Mouse (Mus musculus): Measurements from ENCODE around the gene Supt16. TPM values are rescaled to one million over a fixed set of nuclear protein-coding genes. Genes with fewer than 3 reads are reported as not detected.

Supt16 gene
- polyA plus RNA-seq, 1 experiment = 12.2 TPM

- H3K27ac ChIP-seq (ENCODE audit: control insufficient read depth, insufficient read depth, low read depth, low read length) = no peak overlapping the region
- no peak overlapping the region for H3K4me3 ChIP-seq (ENCODE audit: control insufficient read depth, low read depth, low read length)
- H3K4me1 ChIP-seq (ENCODE audit: control insufficient read depth, insufficient read depth, low read length) = no peaks in the 10 kb centered on the region
- no peak for TF ChIP-seq CTCF (IDR thresholded peaks at IDR 0.05; ENCODE audit: control insufficient read depth, insufficient read depth, insufficient replicate concordance, low read depth, low read length)
- TF ChIP-seq POLR2A (IDR thresholded peaks at IDR 0.05; ENCODE audit: control insufficient read depth, low read depth, low read length) = no peak
- H3K27me3 ChIP-seq (ENCODE audit: control insufficient read depth, insufficient read depth, low read length) = no peaks in the 10 kb centered on the region
- no peaks in the 10 kb centered on the region for H3K36me3 ChIP-seq (ENCODE audit: control insufficient read depth, insufficient read depth, low read length)
These were observed 7.7 kb downstream of the Supt16 start for GRCm38 (mm10) chr14:52189519-52189918.

- H3K36me3 ChIP-seq (ENCODE audit: control insufficient read depth, insufficient read depth, low read length) = no peaks in the 10 kb centered on the region
- no peak for TF ChIP-seq CTCF (IDR thresholded peaks at IDR 0.05; ENCODE audit: control insufficient read depth, insufficient read depth, insufficient replicate concordance, low read depth, low read length)
- TF ChIP-seq POLR2A (IDR thresholded peaks at IDR 0.05; ENCODE audit: control insufficient read depth, low read depth, low read length) = no peak
These were observed 8.4 kb downstream of the Supt16 start for GRCm38 (mm10) chr14:52188788-52189187.

GRCm38 (mm10) chr14:52166571-52166970 is 30.6 kb downstream of the Supt16 start:
- H3K27ac ChIP-seq (ENCODE audit: control insufficient read depth, insufficient read depth, low read depth, low read length) = no peak overlapping the region
- no peaks in the 10 kb centered on the region for H3K27me3 ChIP-seq (ENCODE audit: control insufficient read depth, insufficient read depth, low read length)
- TF ChIP-seq CTCF (IDR thresholded peaks at IDR 0.05; ENCODE audit: control insufficient read depth, insufficient read depth, insufficient replicate concordance, low read depth, low read length) (no peak), POLR2A (IDR thresholded peaks at IDR 0.05; ENCODE audit: control insufficient read depth, low read depth, low read length) (no peak)
- H3K4me1 ChIP-seq (ENCODE audit: control insufficient read depth, insufficient read depth, low read length) = no peaks in the 10 kb centered on the region
- H3K36me3 ChIP-seq (ENCODE audit: control insufficient read depth, insufficient read depth, low read length) = peaks cover 2% of the 10 kb centered on the region; the same call in 1 of the 2 replicates
- H3K4me3 ChIP-seq (ENCODE audit: control insufficient read depth, low read depth, low read length) = no peak overlapping the region

More at GRCm38 (mm10) chr14:52188788-52189187, 8.4 kb downstream of the Supt16 start:
- Histone ChIP-seq H3K4me3 (ENCODE audit: control insufficient read depth, low read depth, low read length) (no peak overlapping the region), H3K4me1 (ENCODE audit: control insufficient read depth, insufficient read depth, low read length) (no peaks in the 10 kb centered on the region), H3K27me3 (ENCODE audit: control insufficient read depth, insufficient read depth, low read length) (no peaks in the 10 kb centered on the region), H3K27ac (ENCODE audit: control insufficient read depth, insufficient read depth, low read depth, low read length) (no peak overlapping the region)

- peaks cover 5% of the 10 kb centered on the region for H3K36me3 ChIP-seq (ENCODE audit: control insufficient read depth, insufficient read depth, low read length)
- H3K27ac ChIP-seq (ENCODE audit: control insufficient read depth, insufficient read depth, low read depth, low read length) = no peak overlapping the region
- no peaks in the 10 kb centered on the region for H3K4me1 ChIP-seq (ENCODE audit: control insufficient read depth, insufficient read depth, low read length)
- H3K4me3 ChIP-seq (ENCODE audit: control insufficient read depth, low read depth, low read length) = no peak overlapping the region
- no peak for TF ChIP-seq POLR2A (IDR thresholded peaks at IDR 0.05; ENCODE audit: control insufficient read depth, low read depth, low read length)
- H3K27me3 ChIP-seq (ENCODE audit: control insufficient read depth, insufficient read depth, low read length) = no peaks in the 10 kb centered on the region
These were observed 36.3 kb downstream of the Supt16 start for GRCm38 (mm10) chr14:52160911-52161310.

- Histone ChIP-seq H3K36me3 (ENCODE audit: control insufficient read depth, insufficient read depth, low read length) (peaks cover 1% of the 10 kb centered on the region; the same call in 1 of the 2 replicates), H3K4me3 (ENCODE audit: control insufficient read depth, low read depth, low read length) (no peak overlapping the region), H3K4me1 (ENCODE audit: control insufficient read depth, insufficient read depth, low read length) (no peaks in the 10 kb centered on the region), H3K27me3 (ENCODE audit: control insufficient read depth, insufficient read depth, low read length) (no peaks in the 10 kb centered on the region), H3K27ac (ENCODE audit: control insufficient read depth, insufficient read depth, low read depth, low read length) (no peak overlapping the region)
- TF ChIP-seq CTCF (IDR thresholded peaks at IDR 0.05; ENCODE audit: control insufficient read depth, insufficient read depth, insufficient replicate concordance, low read depth, low read length) (no peak), POLR2A (IDR thresholded peaks at IDR 0.05; ENCODE audit: control insufficient read depth, low read depth, low read length) (no peak)
These were observed 42.2 kb downstream of the Supt16 start for GRCm38 (mm10) chr14:52155008-52155407.

- TF ChIP-seq CTCF (IDR thresholded peaks at IDR 0.05; ENCODE audit: control insufficient read depth, insufficient read depth, insufficient replicate concordance, low read depth, low read length) (no peak), POLR2A (IDR thresholded peaks at IDR 0.05; ENCODE audit: control insufficient read depth, low read depth, low read length) (no peak)
- Histone ChIP-seq H3K27me3 (ENCODE audit: control insufficient read depth, insufficient read depth, low read length) (no peaks in the 10 kb centered on the region), H3K36me3 (ENCODE audit: control insufficient read depth, insufficient read depth, low read length) (no peaks in the 10 kb centered on the region), H3K27ac (ENCODE audit: control insufficient read depth, insufficient read depth, low read depth, low read length) (no peak overlapping the region), H3K4me3 (ENCODE audit: control insufficient read depth, low read depth, low read length) (no peak overlapping the region), H3K4me1 (ENCODE audit: control insufficient read depth, insufficient read depth, low read length) (no peaks in the 10 kb centered on the region)
These were observed 44.6 kb downstream of the Supt16 start for GRCm38 (mm10) chr14:52152613-52153012.

- H3K4me3 ChIP-seq (ENCODE audit: control insufficient read depth, low read depth, low read length) = no peak overlapping the region
- H3K36me3 ChIP-seq (ENCODE audit: control insufficient read depth, insufficient read depth, low read length) = no peaks in the 10 kb centered on the region
- H3K27me3 ChIP-seq (ENCODE audit: control insufficient read depth, insufficient read depth, low read length) = no peaks in the 10 kb centered on the region
- H3K27ac ChIP-seq (ENCODE audit: control insufficient read depth, insufficient read depth, low read depth, low read length) = no peak overlapping the region
- TF ChIP-seq CTCF (IDR thresholded peaks at IDR 0.05; ENCODE audit: control insufficient read depth, insufficient read depth, insufficient replicate concordance, low read depth, low read length) = no peak
- TF ChIP-seq POLR2A (IDR thresholded peaks at IDR 0.05; ENCODE audit: control insufficient read depth, low read depth, low read length) = no peak
- no peaks in the 10 kb centered on the region for H3K4me1 ChIP-seq (ENCODE audit: control insufficient read depth, insufficient read depth, low read length)
These were observed 45.0 kb downstream of the Supt16 start for GRCm38 (mm10) chr14:52152179-52152578.

- no peaks in the 10 kb centered on the region for H3K4me1 ChIP-seq (ENCODE audit: control insufficient read depth, insufficient read depth, low read length)
- H3K27me3 ChIP-seq (ENCODE audit: control insufficient read depth, insufficient read depth, low read length) = no peaks in the 10 kb centered on the region
- H3K36me3 ChIP-seq (ENCODE audit: control insufficient read depth, insufficient read depth, low read length) = no peaks in the 10 kb centered on the region; the same call in 1 of the 2 replicates
- TF ChIP-seq POLR2A (IDR thresholded peaks at IDR 0.05; ENCODE audit: control insufficient read depth, low read depth, low read length) = no peak
- TF ChIP-seq CTCF (IDR thresholded peaks at IDR 0.05; ENCODE audit: control insufficient read depth, insufficient read depth, insufficient replicate concordance, low read depth, low read length) = no peak
- H3K4me3 ChIP-seq (ENCODE audit: control insufficient read depth, low read depth, low read length) = no peak overlapping the region
- no peak overlapping the region for H3K27ac ChIP-seq (ENCODE audit: control insufficient read depth, insufficient read depth, low read depth, low read length)
These were observed 47.3 kb downstream of the Supt16 start for GRCm38 (mm10) chr14:52149888-52150287.
